In the genomic region with DNA sequence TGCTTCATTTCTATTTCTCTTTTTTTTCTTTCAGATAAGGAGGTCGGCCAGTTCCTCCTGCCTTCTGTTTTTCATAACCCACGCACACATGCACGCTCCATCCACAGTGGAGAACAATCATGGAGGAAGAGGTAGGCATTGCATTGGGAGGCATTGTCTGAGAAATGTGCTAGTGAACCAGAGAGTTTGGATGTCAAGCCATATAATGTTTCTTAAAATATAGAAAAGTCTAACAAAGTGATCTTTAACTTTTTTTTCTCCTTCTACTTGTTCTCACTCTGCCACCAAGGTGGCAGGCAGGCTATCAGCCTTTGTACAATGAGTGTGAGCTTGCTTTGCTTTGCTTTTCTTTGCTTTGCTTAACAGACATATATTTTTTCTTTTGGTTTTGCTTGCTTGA, we compare ENCODE assay signal across 10 mouse cellular contexts. TPM values are rescaled to one million over a fixed set of nuclear protein-coding genes. Genes with fewer than 3 reads are reported as not detected.
DNase-seq lines count a peak whose midpoint lies in the region; ATAC-seq lines count a peak whose summit lies in the region.
"Had no signal": no experiment of that assay in that cellular context is flagged by ENCODE, and none has a peak within 500 bp of the region (broad histone marks: within the 10 kb centered on the region; RNA-seq: fewer than 3 reads in every experiment).

No protein-coding gene starts in this region.

- H3K4me3 ChIP-seq in liver, embryonic 11.5 days (ENCODE audit: low read depth, low read length) = no peak overlapping the region
- no peak overlapping the region for H3K4me3 ChIP-seq in liver, embryonic 12.5 days
- no peak overlapping the region for H3K4me3 ChIP-seq in embryonic facial prominence, embryonic 10.5 days
- H3K4me3 ChIP-seq: embryonic facial prominence, embryonic 13.5 days; heart, embryonic 13.5 days had no signal

- H3K36me3 ChIP-seq in liver, embryonic 11.5 days (ENCODE audit: control insufficient read depth, insufficient read depth, low read length) = no peaks in the 10 kb centered on the region
- no peaks in the 10 kb centered on the region for H3K36me3 ChIP-seq in liver, embryonic 12.5 days
- no peaks in the 10 kb centered on the region for H3K36me3 ChIP-seq in embryonic facial prominence, embryonic 10.5 days (replicated peaks)
- H3K36me3 ChIP-seq: embryonic facial prominence, embryonic 13.5 days; heart, embryonic 13.5 days had no signal

- ATAC-seq in liver, embryonic 11.5 days (replicated peaks; ENCODE audit: low FRiP score) = no peak
- ATAC-seq in liver, embryonic 12.5 days = no peak

- H3K4me1 ChIP-seq in liver, embryonic 11.5 days (replicated peaks; ENCODE audit: control insufficient read depth, insufficient read depth, low read length) = no peaks in the 10 kb centered on the region
- no peaks in the 10 kb centered on the region for H3K4me1 ChIP-seq in liver, embryonic 12.5 days
- no peaks in the 10 kb centered on the region for H3K4me1 ChIP-seq in embryonic facial prominence, embryonic 10.5 days
- H3K4me1 ChIP-seq: embryonic facial prominence, embryonic 13.5 days; heart, embryonic 13.5 days had no signal

- no peaks in the 10 kb centered on the region for H3K27me3 ChIP-seq in liver, embryonic 11.5 days (replicated peaks; ENCODE audit: control insufficient read depth, insufficient read depth, low read length)
- no peaks in the 10 kb centered on the region for H3K27me3 ChIP-seq in liver, embryonic 12.5 days (replicated peaks)
- H3K27me3 ChIP-seq in embryonic facial prominence, embryonic 10.5 days (replicated peaks; ENCODE audit: low read depth, poor library complexity, severe bottlenecking) = no peaks in the 10 kb centered on the region
- H3K27me3 ChIP-seq: embryonic facial prominence, embryonic 13.5 days; heart, embryonic 13.5 days had no signal

- H3K9ac ChIP-seq in liver, embryonic 11.5 days (ENCODE audit: low read depth, low read length) = no peak overlapping the region
- H3K9ac ChIP-seq in liver, embryonic 12.5 days = no peak overlapping the region
- H3K9ac ChIP-seq: embryonic facial prominence, embryonic 13.5 days; heart, embryonic 13.5 days had no signal

- H3K9me3 ChIP-seq in liver, embryonic 11.5 days (ENCODE audit: control insufficient read depth, low read length) = no peaks in the 10 kb centered on the region
- 0 out of 2 replicates have a peak, but pooled peaks cover 3% of the 10 kb centered on the region for H3K9me3 ChIP-seq in liver, embryonic 12.5 days (replicated peaks)
- H3K9me3 ChIP-seq in embryonic facial prominence, embryonic 10.5 days = no peaks in the 10 kb centered on the region
- H3K9me3 ChIP-seq: embryonic facial prominence, embryonic 13.5 days had no signal

- 48% methylated on average over 3 of the region's 3 CpGs for WGBS in liver, embryonic 11.5 days
- WGBS in liver, embryonic 12.5 days (ENCODE audit: insufficient replicate concordance) = 44% methylated on average over 3 of the region's 3 CpGs
- WGBS in embryonic facial prominence, embryonic 10.5 days = 53% methylated on average over 3 of the region's 3 CpGs

- no peak overlapping the region for H3K4me2 ChIP-seq in liver, embryonic 11.5 days
- no peak overlapping the region for H3K4me2 ChIP-seq in liver, embryonic 12.5 days
- H3K4me2 ChIP-seq: embryonic facial prominence, embryonic 13.5 days; heart, embryonic 13.5 days had no signal

- no peak overlapping the region for H3K27ac ChIP-seq in liver, embryonic 11.5 days (ENCODE audit: low read depth, low read length)
- H3K27ac ChIP-seq in liver, embryonic 12.5 days = no peak overlapping the region
- no peak overlapping the region for H3K27ac ChIP-seq in embryonic facial prominence, embryonic 10.5 days (replicated peaks)
- H3K27ac ChIP-seq: embryonic facial prominence, embryonic 13.5 days; heart, embryonic 13.5 days had no signal

- DNase-seq in liver, embryonic 11.5 days (ENCODE audit: low spot score) = peak; percentile 79
- DNase-seq in NIH3T3 (ENCODE audit: low read depth) = peak; percentile 66
- peak; percentile 42 for DNase-seq in embryonic facial prominence, embryonic 10.5 days (ENCODE audit: low spot score)
- DNase-seq in retina, adult 2 months (ENCODE audit: low read depth, low spot score) = peak; percentile 22
- DNase-seq in cerebellum, adult 18-20 months = no peak
- DNase-seq in frontal cortex, postnatal 36 days (ENCODE audit: low spot score in 2 of 2) = no peak
- DNase-seq in layer of hippocampus, adult 11-12 months (ENCODE audit: low spot score) = no peak

RNA-seq across cellular contexts. Expression of a gene that starts 53.7 kb away (rescaled TPM):
- polyA plus RNA-seq in liver, embryonic 11.5 days (2014; fragmentation: Nextera tagmentation; extraction: Ambion mirVana) = 64.7 and 73.6 TPM in 2 replicates
- polyA plus RNA-seq in liver, embryonic 12.5 days (2016; fragmentation: Nextera tagmentation; extraction: Ambion mirVana) = 42.4 and 44.1 TPM in 2 replicates
- polyA plus RNA-seq in embryonic facial prominence, embryonic 10.5 days (2016; fragmentation: Nextera tagmentation; extraction: Ambion mirVana) = 105 and 106 TPM in 2 replicates

Comparison
In these comparisons a context has a peak if more than half of its experiments do, and no peak if none do; other contexts are left out.
1. DNase-seq: peak in liver, embryonic 11.5 days (single experiment), NIH3T3 (single experiment), embryonic facial prominence, embryonic 10.5 days (single experiment) and retina, adult 2 months (single experiment); none in cerebellum, adult 18-20 months (0 of 2), frontal cortex, postnatal 36 days (0 of 2) and layer of hippocampus, adult 11-12 months (single experiment).